In genomic region chr17:46017946-46018735, GRCm38 (mm10) we compare ENCODE assay signal across 13 mouse cellular contexts. TPM values are rescaled to one million over a fixed set of nuclear protein-coding genes. Genes with fewer than 3 reads are reported as not detected.
DNase-seq lines count a peak whose midpoint lies in the region; ATAC-seq and TF ChIP-seq lines count a peak whose summit lies in the region.
"Had no signal": no experiment of that assay in that cellular context is flagged by ENCODE, and none has a peak within 500 bp of the region (broad histone marks: within the 10 kb centered on the region; RNA-seq: fewer than 3 reads in every experiment).

No protein-coding gene starts in this region.

- 0 out of 2 replicates have a peak, but pooled peaks cover 1% of the 10 kb centered on the region for H3K79me2 ChIP-seq in heart, adult 2 months (replicated peaks; ENCODE audit: control insufficient read depth, insufficient read depth, low read length)

- intact Hi-C loops in heart, adult 2 months (cut with DNase I): no loop called here

- no peaks in the 10 kb centered on the region for H3K27me3 ChIP-seq in heart, embryonic 15.5 days
- no peaks in the 10 kb centered on the region for H3K27me3 ChIP-seq in heart, adult 2 months (ENCODE audit: control insufficient read depth, insufficient read depth, low read length)
- no peaks in the 10 kb centered on the region for H3K27me3 ChIP-seq in liver, embryonic 12.5 days (replicated peaks)
- H3K27me3 ChIP-seq: forebrain, embryonic 15.5 days; limb, embryonic 13.5 days had no signal

- ATAC-seq in heart, embryonic 15.5 days (replicated peaks; ENCODE audit: insufficient number of reproducible peaks, insufficient read depth, low FRiP score, low read depth): 0 out of 2 replicates have a peak, but pooled peaks have one; percentile 19
- peak; percentile 44; the same call in 1 of the 2 replicates for ATAC-seq in liver, embryonic 12.5 days
- ATAC-seq: forebrain, embryonic 15.5 days; hindbrain, embryonic 16.5 days had no signal

- no peak for TF ChIP-seq CTCF in heart, adult 2 months (IDR thresholded peaks at IDR 0.05)

- no peak overlapping the region for H3K9ac ChIP-seq in heart, embryonic 15.5 days
- no peak overlapping the region for H3K9ac ChIP-seq in heart, adult 2 months (ENCODE audit: low read depth, low read length)
- no peak overlapping the region for H3K9ac ChIP-seq in liver, embryonic 12.5 days
- H3K9ac ChIP-seq: forebrain, embryonic 15.5 days; limb, embryonic 13.5 days had no signal

- no peak for TF ChIP-seq POLR2A in heart, adult 2 months (IDR thresholded peaks at IDR 0.05; ENCODE audit: insufficient read depth, low read depth, low read length)

- H3K4me3 ChIP-seq in heart, embryonic 15.5 days: no peak overlapping the region
- H3K4me3 ChIP-seq in heart, adult 2 months: no peak overlapping the region
- H3K4me3 ChIP-seq in liver, embryonic 12.5 days: no peak overlapping the region
- H3K4me3 ChIP-seq: forebrain, embryonic 15.5 days; limb, embryonic 13.5 days had no signal

- no peak overlapping the region for H3K27ac ChIP-seq in heart, embryonic 15.5 days
- no peak overlapping the region for H3K27ac ChIP-seq in heart, adult 2 months
- H3K27ac ChIP-seq in liver, embryonic 12.5 days: no peak overlapping the region
- H3K27ac ChIP-seq: forebrain, embryonic 15.5 days; limb, embryonic 13.5 days; macrophage had no signal

- no peak for TF ChIP-seq EP300 in heart, adult 2 months (IDR thresholded peaks at IDR 0.05; ENCODE audit: insufficient read depth, low read depth, low read length)

- H3K36me3 ChIP-seq in heart, embryonic 15.5 days: peaks cover 65% of the 10 kb centered on the region
- no peaks in the 10 kb centered on the region for H3K36me3 ChIP-seq in heart, adult 2 months (ENCODE audit: control insufficient read depth, insufficient read depth, low read length)
- peaks cover 77% of the 10 kb centered on the region for H3K36me3 ChIP-seq in liver, embryonic 12.5 days

- H3K9me3 ChIP-seq in heart, embryonic 15.5 days (replicated peaks): no peaks in the 10 kb centered on the region
- H3K9me3 ChIP-seq in liver, embryonic 12.5 days (replicated peaks): no peaks in the 10 kb centered on the region
- H3K9me3 ChIP-seq: forebrain, embryonic 15.5 days; limb, embryonic 13.5 days had no signal

- H3K4me2 ChIP-seq in heart, embryonic 15.5 days: no peak overlapping the region
- no peak overlapping the region for H3K4me2 ChIP-seq in liver, embryonic 12.5 days
- H3K4me2 ChIP-seq: forebrain, embryonic 15.5 days; limb, embryonic 13.5 days had no signal

- peak; percentile 83 for DNase-seq in adrenal gland, adult 2 months
- no peak for DNase-seq in adrenal gland, postnatal 4 days (ENCODE audit: low spot score in 2 of 2)
- DNase-seq in heart, adult 2 months: no peak
- peak; percentile 55 for DNase-seq in adrenal gland, postnatal 25 days
- no peak for DNase-seq in thymus, postnatal 14 days
- DNase-seq in thymus, postnatal 36 days: no peak
- DNase-seq: midbrain, embryonic 14.5 days had no signal

- WGBS in heart, embryonic 15.5 days: 61% methylated on average over 24 of the region's 24 CpGs
- 61% methylated on average over 24 of the region's 24 CpGs for WGBS in heart, adult 2 months
- 78% methylated on average over 24 of the region's 24 CpGs for WGBS in liver, embryonic 12.5 days (ENCODE audit: insufficient replicate concordance)

- peaks cover 28% of the 10 kb centered on the region for H3K4me1 ChIP-seq in heart, embryonic 15.5 days (replicated peaks)
- H3K4me1 ChIP-seq in heart, adult 2 months (ENCODE audit: control insufficient read depth, insufficient read depth, low read length): no peaks in the 10 kb centered on the region
- 0 out of 2 replicates have a peak, but pooled peaks cover 11% of the 10 kb centered on the region for H3K4me1 ChIP-seq in liver, embryonic 12.5 days
- H3K4me1 ChIP-seq: limb, embryonic 13.5 days had no signal

RNA-seq across cellular contexts. Expression of gene Vegfa, which starts 14.0 kb away (rescaled TPM):
- 100 to 1,000 TPM; 395 to 486 TPM for total RNA-seq in adrenal gland, adult 2 months (2021)
- polyA plus RNA-seq in adrenal gland, adult 2 months (2012; rRNA removed): 751 and 799 TPM in 2 replicates
- 100 to 1,000 TPM; 242 to 257 TPM for total RNA-seq in adrenal gland, postnatal 4 days (2021)
- 6.0 and 7.4 TPM in 2 replicates for polyA plus RNA-seq in heart, embryonic 15.5 days (2015; fragmentation: Nextera tagmentation; extraction: Ambion mirVana)
- 100 to 1,000 TPM; 207 to 328 TPM for total RNA-seq in heart, adult 2 months (2021)
- 384 and 618 TPM in 2 replicates for polyA plus RNA-seq in heart, adult 2 months (2012; rRNA removed)
- total RNA-seq in adrenal gland, postnatal 25 days (2021): 429 and 459 TPM in 2 replicates
- polyA plus RNA-seq in liver, embryonic 12.5 days (2016; fragmentation: Nextera tagmentation; extraction: Ambion mirVana): 3.0 and 3.2 TPM in 2 replicates

Comparison
In these comparisons a context has a peak if more than half of its experiments do, and no peak if none do; other contexts are left out.
1. DNase-seq: peak in adrenal gland, adult 2 months (single experiment) and adrenal gland, postnatal 25 days (single experiment); none in adrenal gland, postnatal 4 days (0 of 2), heart, adult 2 months (0 of 2), thymus, postnatal 14 days (single experiment) and thymus, postnatal 36 days (0 of 2).